Mouse (Mus musculus) CD4-positive, CD25-positive, alpha-beta regulatory T cell, adult 2 months (primary cell): ENCODE measurements around the gene Reg1.
"Not testable (repeated sequence)": the region's sequence is repeated elsewhere in the genome, so short reads cannot be mapped to it uniquely, and the experiment has no call there.

Source experiments
- DNase-seq: peaks from one replicate; pipeline ENCODE4 v3.0.0-alpha.2; 2012; ENCODE audit warnings: low read depth, low spot score

Gene Reg1

DNA sequence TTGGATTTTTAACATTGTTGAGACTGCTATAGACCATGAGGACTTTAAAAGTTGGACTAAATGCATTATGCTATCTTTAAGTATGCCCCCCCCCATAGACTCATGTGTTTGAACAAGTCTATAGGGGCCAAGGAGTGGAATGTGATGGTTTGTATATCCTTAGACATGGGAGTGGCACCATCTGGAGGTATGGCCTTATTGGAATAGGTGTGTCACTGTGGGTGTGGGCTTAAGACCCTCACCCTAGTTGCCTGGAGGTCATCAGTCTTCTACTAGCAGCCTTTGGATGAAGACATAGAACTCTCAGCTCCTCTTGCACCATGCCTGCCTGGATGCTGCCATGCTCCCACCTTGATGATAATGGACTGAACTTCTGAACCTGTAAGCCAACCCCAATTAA is at the start of gene Reg1:
Reg1 (plus strand) TSS at position 301 of the 400 bp plus-strand sequence.
- not testable (repeated sequence) for DNase-seq

DNA sequence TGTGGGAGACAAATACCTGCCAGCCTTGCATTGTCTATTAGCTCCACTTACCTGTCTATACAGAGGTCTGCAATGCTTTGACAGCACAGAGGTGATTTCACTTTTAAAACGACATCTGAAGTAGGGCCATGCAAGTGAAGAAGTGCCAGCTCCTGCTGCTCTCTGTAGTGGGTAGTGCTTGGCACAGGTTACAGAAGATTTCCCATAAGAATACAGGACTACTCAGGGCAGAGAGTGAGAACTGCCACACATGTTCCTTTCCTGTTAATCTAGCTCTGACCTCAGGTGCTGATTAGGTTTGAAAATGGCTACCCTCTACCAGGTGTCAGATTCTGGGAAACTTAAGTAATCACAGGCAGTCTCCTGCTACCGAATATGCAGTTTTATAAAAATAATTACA is 43.7 kb upstream of the Reg1 start, which contains the start of gene Reg3d:
Reg3d (minus strand) TSS at position 101 of the 400 bp plus-strand sequence.
- DNase-seq, result no peak

DNA sequence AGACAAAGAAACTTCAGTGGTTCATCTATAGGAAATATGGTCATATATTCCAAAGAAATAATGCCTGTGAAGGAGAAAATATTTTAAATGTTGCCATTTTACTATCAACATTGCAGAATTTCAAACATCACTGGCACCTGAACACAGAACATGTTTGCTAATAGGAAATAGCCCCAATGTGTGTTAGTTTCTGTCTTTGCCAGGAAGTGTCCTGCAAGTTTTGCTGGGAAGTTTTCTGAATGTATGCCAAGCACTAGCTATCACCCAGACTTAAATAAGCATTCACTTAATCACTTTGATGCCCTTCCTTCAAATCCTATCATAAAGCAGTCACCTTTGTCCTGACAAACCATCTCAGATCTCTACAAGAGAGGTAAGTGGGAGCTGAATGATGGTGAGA is 42.1 kb upstream of the Reg1 start, which contains the start of gene Reg3a:
Reg3a (plus strand) TSS at position 301 of the 400 bp plus-strand sequence.
- no peak for DNase-seq

DNA sequence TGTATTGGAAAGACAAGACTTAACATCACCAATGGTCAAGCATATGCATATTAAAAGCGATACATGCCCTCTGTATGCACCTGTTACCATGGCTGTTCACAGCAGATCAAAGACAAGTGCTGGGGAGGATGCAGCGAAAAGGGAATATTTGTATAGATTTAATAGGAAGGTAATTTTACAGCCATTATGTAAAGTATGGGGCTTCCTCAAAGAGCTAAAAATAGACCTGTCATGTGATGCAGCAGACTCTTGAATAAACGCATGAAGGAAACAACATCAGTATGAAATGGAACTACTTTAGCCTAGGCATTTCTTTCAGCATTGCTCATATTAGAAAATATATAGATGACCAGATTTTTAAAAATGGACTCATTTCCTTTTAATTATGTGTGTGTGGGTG is 36.9 kb upstream of the Reg1 start:
- no peak for DNase-seq

DNA sequence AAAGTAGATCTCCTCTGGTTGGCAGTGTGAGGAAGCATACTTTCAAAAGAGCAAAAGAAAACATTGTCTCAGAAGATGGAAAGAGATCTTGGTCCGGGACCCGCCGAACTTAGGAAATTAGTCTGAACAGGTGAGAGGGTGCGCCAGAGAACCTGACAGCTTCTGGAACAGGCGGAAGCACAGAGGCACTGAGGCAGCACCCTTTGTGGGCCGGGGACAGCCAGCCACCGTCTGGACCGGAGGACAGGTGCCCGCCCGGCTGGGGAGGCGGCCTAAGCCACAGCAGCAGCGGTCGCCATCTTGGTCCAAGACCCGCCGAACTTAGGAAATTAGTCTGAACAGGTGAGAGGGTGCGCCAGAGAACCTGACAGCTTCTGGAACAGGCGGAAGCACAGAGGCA is 27.2 kb upstream of the Reg1 start, which contains the start of gene Reg2:
Reg2 (plus strand) TSS at position 301 of the 400 bp plus-strand sequence.
- not testable (repeated sequence) for DNase-seq

DNA sequence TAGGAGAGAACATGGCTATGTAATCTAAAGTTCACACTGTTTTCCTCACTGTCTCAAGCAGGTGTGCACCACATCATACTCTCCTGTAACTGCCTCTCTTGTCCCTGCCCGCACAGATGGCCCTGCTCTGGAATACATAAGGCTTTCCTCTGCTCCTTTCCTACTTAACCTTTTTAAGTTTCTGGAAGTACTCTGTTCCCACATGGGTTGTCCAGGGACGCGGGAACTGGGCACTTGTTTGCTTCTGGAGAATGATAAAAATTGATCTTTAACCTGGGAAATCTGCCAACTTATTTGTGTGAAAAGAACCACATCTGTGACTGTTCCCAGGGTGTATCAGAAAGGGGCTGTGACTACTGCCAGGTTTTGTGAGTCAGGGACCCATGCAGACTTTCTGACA is 3.0 kb downstream of the Reg1 start:
- no peak for DNase-seq

DNA sequence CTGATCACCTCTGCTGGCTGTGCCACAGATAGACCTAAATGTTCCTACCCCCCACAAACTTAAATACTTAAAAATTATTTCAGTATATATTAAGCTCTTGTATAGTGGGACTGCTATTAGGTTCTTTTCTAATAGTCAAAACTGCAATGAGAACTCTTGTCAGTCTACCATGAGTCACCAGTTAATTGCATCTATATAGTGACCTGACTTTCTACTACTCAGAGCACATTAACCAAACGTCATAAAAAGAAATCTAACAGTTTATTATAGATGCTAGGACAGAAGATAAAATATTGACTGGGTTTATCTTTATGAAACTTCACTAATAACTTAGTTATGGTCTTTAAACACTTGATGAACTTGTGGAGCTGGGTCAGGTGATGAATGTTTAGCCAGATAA is 24.7 kb downstream of the Reg1 start:
- DNase-seq, result no peak

DNA sequence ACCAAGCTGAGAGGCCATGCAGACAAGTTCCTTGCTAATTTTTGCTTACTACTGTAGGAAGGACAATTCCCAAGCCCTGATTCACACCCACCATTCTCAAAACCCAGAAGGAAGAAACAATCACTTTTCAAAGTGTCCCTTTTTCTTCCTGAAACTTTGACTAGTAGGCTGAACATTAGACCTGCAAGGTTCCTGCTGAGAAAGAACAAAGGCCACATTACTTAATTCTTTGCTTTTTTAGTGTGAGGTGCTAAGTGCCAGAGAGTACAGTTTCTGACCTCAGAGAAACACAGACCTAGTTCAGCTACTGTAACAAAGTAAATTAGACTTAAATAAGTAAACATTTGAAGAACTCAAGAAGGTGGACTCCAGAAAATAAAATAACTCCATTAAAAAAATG is 25.9 kb downstream of the Reg1 start:
- DNase-seq, result no peak

DNA sequence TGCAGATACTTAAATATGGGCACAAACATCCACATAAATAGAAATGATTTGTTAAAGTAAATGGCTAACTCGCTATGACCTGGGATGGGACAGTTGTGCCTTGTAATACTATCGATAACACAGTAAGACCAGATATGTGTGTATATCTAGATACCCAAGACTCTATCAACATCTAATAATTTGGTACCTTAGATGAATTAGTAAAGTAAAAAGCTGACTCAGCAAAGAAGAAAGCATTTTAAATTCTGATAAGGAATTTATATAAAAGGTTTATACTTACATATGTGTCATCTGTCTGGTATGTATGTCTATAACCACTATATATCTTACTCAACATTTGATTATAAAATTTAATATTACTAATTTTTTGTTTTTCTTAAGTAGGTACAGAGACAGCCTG is 30.3 kb downstream of the Reg1 start:
- DNase-seq, result no peak

DNA sequence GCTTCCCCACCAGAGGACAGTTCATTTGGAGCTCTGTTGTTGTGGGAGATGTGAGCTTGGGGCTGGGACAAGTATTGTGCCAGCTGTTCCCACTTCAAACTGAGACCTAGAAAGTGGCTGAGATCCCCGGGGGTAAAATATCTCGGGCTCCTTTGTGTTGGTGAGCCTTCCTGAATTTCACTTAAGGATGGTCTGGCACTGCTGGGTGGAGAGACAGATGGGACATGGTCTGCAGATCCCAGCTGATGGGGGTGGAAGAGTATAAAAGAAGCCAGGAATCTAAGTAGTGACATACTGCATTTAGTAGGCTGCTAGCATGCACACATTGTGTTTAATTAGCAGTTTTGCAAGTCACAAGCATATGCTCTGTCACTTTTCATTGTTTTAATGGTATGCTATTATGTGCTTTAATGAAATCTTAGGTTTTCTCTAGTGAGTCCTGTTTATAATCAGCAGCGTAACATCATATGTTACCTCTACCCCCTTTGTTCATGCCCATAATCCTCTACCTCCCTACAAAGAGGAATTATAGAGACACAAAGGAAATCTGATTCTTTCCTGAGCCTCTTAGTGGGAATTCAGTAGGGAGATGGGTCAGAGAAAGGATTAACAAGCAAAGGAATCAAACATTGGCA is 37.8 kb downstream of the Reg1 start:
- no peak for DNase-seq

DNA sequence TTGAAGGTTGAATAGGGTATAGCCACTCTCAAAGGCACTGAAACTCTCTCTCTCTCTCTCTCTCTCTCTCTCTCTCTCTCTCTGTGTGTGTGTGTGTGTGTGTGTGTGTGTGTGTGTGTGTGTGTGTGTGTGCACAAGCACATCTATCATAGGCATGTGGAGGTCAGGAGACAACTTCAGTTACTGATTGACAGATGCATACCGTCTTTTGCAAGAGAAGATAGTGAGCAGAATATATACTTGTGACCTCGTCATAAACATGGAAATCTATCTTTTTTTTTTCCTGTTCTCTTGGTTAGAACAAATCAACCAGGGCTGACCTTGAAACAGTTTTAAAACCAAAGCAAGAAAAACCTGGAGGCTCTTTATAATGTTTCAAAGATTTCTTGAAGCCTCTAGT is 39.8 kb downstream of the Reg1 start:
- no peak for DNase-seq

DNA sequence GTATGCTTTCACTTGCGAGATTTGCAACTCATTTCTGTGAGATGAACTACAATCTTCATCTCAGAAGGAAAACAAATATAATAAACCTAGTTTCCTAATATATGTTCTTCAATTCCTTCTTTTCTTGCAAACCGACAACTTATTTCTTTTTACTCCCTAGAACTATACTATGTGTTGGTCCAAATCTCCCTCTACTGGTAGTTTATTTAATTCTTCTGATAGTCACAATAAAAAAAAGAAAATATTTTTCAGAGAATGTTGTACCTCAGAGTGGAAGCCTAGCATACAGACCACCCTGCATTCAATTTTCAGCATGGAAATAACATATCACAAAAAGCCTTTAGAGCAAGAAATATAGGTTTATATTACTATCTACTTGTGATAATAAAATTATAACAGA is 40.8 kb downstream of the Reg1 start:
- no peak for DNase-seq

DNA sequence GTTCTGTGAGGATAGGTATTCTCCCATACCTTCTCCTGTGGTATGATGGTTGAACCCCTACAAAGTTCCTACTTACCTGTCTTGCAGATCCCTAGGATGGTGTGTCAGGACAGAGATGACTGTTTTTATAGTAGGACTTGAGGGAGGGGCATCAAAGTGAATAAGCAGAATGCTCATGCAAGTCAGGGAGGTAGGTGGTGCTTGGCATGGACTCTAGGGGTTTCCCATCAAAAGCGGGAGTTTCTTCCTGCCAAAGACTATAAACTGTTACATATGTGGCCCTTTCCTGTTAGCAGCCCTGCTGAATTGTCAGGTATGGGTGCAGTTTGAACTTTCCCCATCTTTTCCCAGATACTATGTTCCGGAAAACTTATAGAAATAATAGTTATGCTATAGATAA is 46.3 kb downstream of the Reg1 start, which contains the start of gene Reg3g:
Reg3g (minus strand) TSS at position 101 of the 400 bp plus-strand sequence.
- no peak for DNase-seq

DNA sequence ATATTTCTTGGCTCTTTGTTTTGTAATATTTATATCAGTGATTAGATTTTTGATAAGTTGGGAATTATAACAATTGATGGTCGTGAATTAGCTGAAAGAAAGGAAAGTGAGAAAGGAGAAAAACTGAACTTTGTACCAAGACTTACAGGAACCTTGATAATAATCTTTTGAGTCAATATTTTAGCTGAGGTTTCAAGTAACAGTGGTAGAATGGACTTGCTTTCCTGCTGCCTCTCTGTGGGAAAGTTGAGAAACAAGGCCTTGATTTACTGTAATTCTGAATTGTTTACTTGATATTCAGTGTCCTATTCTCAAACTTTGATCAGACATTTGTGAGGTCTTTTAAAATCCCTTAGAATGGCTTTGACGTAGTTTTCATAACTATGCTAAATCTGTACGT is 46.8 kb downstream of the Reg1 start:
- DNase-seq, result no peak
